Mouse (Mus musculus): Measurements from ENCODE around the gene Zfp13. TPM values are rescaled to one million over a fixed set of nuclear protein-coding genes. Genes with fewer than 3 reads are reported as not detected.

The Zfp13 gene
- polyA plus RNA-seq, 1 experiment: 2.9 TPM

- TF ChIP-seq CTCF (IDR thresholded peaks at IDR 0.05; ENCODE audit: extremely low read depth, insufficient read depth, insufficient read length, insufficient replicate concordance) (no peak), POLR2A (IDR thresholded peaks at IDR 0.05; ENCODE audit: low read depth, low read length) (no peak)
- no peaks in the 10 kb centered on the region for H3K27me3 ChIP-seq (ENCODE audit: control insufficient read depth, insufficient read depth, low read length)
- no peak for DNase-seq (ENCODE audit: low read depth in 1 of 2, low spot score in 2 of 2)
- H3K4me3 ChIP-seq (ENCODE audit: extremely low read depth, insufficient read depth, insufficient read length): no peak overlapping the region
- no peak overlapping the region for H3K27ac ChIP-seq (ENCODE audit: insufficient read depth, low read length)
- peaks cover 1% of the 10 kb centered on the region; the same call in 1 of the 2 replicates for H3K36me3 ChIP-seq (ENCODE audit: control insufficient read depth, insufficient read depth, low read length)
- no peaks in the 10 kb centered on the region for H3K4me1 ChIP-seq (ENCODE audit: control insufficient read depth, insufficient read depth, insufficient read length)
Measured at GRCm38 (mm10) chr17:23551416-23551815, 47.9 kb downstream of the Zfp13 start.

DNA sequence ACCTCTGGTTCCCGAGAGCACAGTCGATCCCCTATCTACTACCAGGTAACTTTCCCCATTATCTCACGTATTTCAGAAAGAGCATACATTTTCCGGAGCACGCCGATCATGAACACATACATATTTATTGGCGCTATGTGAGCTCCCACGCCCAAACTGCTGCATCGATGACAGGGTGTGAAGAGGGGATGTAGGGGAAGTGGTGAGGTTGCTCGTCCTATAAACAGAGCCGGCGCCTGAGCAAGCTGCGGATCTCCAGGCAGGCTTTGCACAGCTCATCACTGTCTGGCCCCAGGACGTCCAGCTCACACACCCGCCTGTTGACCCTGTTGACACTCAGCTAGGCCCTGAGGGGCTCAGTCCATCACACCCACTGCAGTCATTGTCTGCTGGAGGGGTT lies 48.4 kb downstream of the Zfp13 start:
- Histone ChIP-seq H3K36me3 (ENCODE audit: control insufficient read depth, insufficient read depth, low read length) (peaks cover 1% of the 10 kb centered on the region; the same call in 1 of the 2 replicates), H3K4me3 (ENCODE audit: extremely low read depth, insufficient read depth, insufficient read length) (peak overlapping the region; percentile 62), H3K4me1 (ENCODE audit: control insufficient read depth, insufficient read depth, insufficient read length) (no peaks in the 10 kb centered on the region), H3K27ac (ENCODE audit: insufficient read depth, low read length) (peak overlapping the region; percentile 73), H3K27me3 (ENCODE audit: control insufficient read depth, insufficient read depth, low read length) (no peaks in the 10 kb centered on the region)
- DNase-seq (ENCODE audit: low read depth in 1 of 2, low spot score in 2 of 2): no peak
- no peak for TF ChIP-seq CTCF (IDR thresholded peaks at IDR 0.05; ENCODE audit: extremely low read depth, insufficient read depth, insufficient read length, insufficient replicate concordance)
- TF ChIP-seq POLR2A (IDR thresholded peaks at IDR 0.05; ENCODE audit: low read depth, low read length): no peak
- WGBS: 1% methylated on average over 15 of the region's 15 CpGs

GRCm38 (mm10) chr17:23550188-23550791 lies 49.0 kb downstream of the Zfp13 start:
- TF ChIP-seq CTCF (IDR thresholded peaks at IDR 0.05; ENCODE audit: extremely low read depth, insufficient read depth, insufficient read length, insufficient replicate concordance): no peak
- TF ChIP-seq POLR2A (IDR thresholded peaks at IDR 0.05; ENCODE audit: low read depth, low read length): no peak
- peak overlapping the region; percentile 62 for H3K4me3 ChIP-seq (ENCODE audit: extremely low read depth, insufficient read depth, insufficient read length)
- DNase-seq (ENCODE audit: low read depth in 1 of 2, low spot score in 2 of 2): peak; percentile 77 to 85
- 1% methylated on average over 22 of the region's 22 CpGs for WGBS
- H3K27ac ChIP-seq (ENCODE audit: insufficient read depth, low read length): peak overlapping the region; percentile 73
- H3K36me3 ChIP-seq (ENCODE audit: control insufficient read depth, insufficient read depth, low read length): no peaks in the 10 kb centered on the region
- no peaks in the 10 kb centered on the region for H3K27me3 ChIP-seq (ENCODE audit: control insufficient read depth, insufficient read depth, low read length)
- H3K4me1 ChIP-seq (ENCODE audit: control insufficient read depth, insufficient read depth, insufficient read length): no peaks in the 10 kb centered on the region

- TF ChIP-seq CTCF (IDR thresholded peaks at IDR 0.05; ENCODE audit: extremely low read depth, insufficient read depth, insufficient read length, insufficient replicate concordance) (no peak), POLR2A (IDR thresholded peaks at IDR 0.05; ENCODE audit: low read depth, low read length) (no peak)
- no peaks in the 10 kb centered on the region for H3K36me3 ChIP-seq (ENCODE audit: control insufficient read depth, insufficient read depth, low read length)
- H3K4me1 ChIP-seq (ENCODE audit: control insufficient read depth, insufficient read depth, insufficient read length): no peaks in the 10 kb centered on the region
- H3K4me3 ChIP-seq (ENCODE audit: extremely low read depth, insufficient read depth, insufficient read length): peak overlapping the region; percentile 35
- WGBS: 8% methylated on average over 9 of the region's 9 CpGs
- no peak overlapping the region for H3K27ac ChIP-seq (ENCODE audit: insufficient read depth, low read length)
- H3K27me3 ChIP-seq (ENCODE audit: control insufficient read depth, insufficient read depth, low read length): no peaks in the 10 kb centered on the region
- no peak for DNase-seq (ENCODE audit: low read depth in 1 of 2, low spot score in 2 of 2)
Measured at GRCm38 (mm10) chr17:23549441-23549840, 49.8 kb downstream of the Zfp13 start.

DNA sequence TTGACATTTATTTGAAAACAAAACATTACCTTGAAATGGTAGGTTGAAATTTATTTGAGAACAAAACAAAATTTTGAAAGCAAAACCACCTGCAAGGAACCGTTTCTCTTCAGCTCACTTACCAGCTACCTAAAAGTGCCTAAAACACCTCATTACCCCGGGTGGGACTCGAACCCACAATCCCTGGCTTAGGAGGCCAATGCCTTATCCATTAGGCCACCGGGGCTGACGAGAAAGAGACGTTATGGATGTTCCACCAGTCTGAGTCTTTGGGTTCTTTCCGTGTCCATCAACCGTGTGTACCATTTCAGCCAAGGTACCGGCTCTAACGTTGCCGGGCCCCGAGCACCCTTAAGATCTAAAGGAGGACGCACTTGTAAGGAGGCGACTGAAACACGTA lies 50.7 kb downstream of the Zfp13 start:
- peak overlapping the region; percentile 34; the same call in 1 of the 2 replicates for H3K4me3 ChIP-seq (ENCODE audit: extremely low read depth, insufficient read depth, insufficient read length)

DNA sequence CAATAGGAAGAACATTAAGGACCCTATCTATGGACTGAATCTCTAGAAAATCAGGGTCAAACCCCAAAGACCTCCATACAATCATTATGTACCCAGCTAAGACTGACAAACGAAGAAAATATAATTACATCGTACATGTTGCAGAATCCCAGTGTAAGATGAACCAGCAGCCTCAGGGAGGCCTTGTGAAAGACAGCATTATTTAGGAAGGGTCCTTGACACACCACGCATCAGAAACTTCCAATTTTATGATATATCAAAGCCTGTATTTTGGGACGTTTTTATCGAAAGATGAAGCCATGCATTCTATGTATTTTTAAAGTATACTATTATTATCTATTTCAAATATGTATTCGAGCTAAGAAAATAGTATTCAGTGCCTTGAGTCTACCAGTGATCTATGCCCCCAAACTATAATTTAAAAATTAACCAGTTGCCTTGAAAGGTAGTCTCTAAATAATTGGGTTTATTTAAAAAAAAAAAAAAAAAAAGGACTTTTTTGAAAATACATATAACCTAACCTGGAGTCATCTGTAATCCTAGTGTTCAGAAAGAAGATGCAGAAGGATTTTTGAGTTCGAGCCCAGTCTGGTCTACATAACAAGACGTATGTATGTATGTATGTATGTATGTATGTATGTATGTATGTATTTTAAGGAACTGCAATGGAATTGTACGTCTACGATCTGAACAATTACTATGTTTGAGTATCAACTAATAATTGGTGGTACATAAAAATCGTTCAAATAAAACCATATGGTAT lies 51.4 kb downstream of the Zfp13 start:
- Histone ChIP-seq H3K27ac (ENCODE audit: insufficient read depth, low read length) (no peak overlapping the region), H3K27me3 (ENCODE audit: control insufficient read depth, insufficient read depth, low read length) (no peaks in the 10 kb centered on the region), H3K36me3 (ENCODE audit: control insufficient read depth, insufficient read depth, low read length) (no peaks in the 10 kb centered on the region), H3K4me1 (ENCODE audit: control insufficient read depth, insufficient read depth, insufficient read length) (no peaks in the 10 kb centered on the region), H3K4me3 (ENCODE audit: extremely low read depth, insufficient read depth, insufficient read length) (no peak overlapping the region)
- TF ChIP-seq CTCF (IDR thresholded peaks at IDR 0.05; ENCODE audit: extremely low read depth, insufficient read depth, insufficient read length, insufficient replicate concordance): no peak
- TF ChIP-seq POLR2A (IDR thresholded peaks at IDR 0.05; ENCODE audit: low read depth, low read length): no peak
- no peak for DNase-seq (ENCODE audit: low read depth in 1 of 2, low spot score in 2 of 2)
- WGBS: 74% methylated on average over 11 of the region's 11 CpGs

More for the DNA sequence above, 50.7 kb downstream of the Zfp13 start:
- 1% methylated on average over 15 of the region's 15 CpGs for WGBS
- Histone ChIP-seq H3K27ac (ENCODE audit: insufficient read depth, low read length) (no peak overlapping the region), H3K36me3 (ENCODE audit: control insufficient read depth, insufficient read depth, low read length) (no peaks in the 10 kb centered on the region), H3K27me3 (ENCODE audit: control insufficient read depth, insufficient read depth, low read length) (no peaks in the 10 kb centered on the region), H3K4me1 (ENCODE audit: control insufficient read depth, insufficient read depth, insufficient read length) (no peaks in the 10 kb centered on the region)
- TF ChIP-seq POLR2A (IDR thresholded peaks at IDR 0.05; ENCODE audit: low read depth, low read length): no peak
- no peak for TF ChIP-seq CTCF (IDR thresholded peaks at IDR 0.05; ENCODE audit: extremely low read depth, insufficient read depth, insufficient read length, insufficient replicate concordance)
- DNase-seq (ENCODE audit: low read depth in 1 of 2, low spot score in 2 of 2): peak; percentile 68 to 73

All from spleen, adult 2 months (tissue).